Mouse (Mus musculus) layer of hippocampus, adult 9-10 months (tissue): ENCODE results near the gene Gm49396.

Source experiments
- DNase-seq: peaks from one replicate; pipeline ENCODE4 v3.0.0; 2022; ENCODE audit warnings: low spot score

Gene Gm49396

GRCm38 (mm10) chr7:30613529-30614112, 50.5 kb downstream of the Gm49396 start:
- no peak for DNase-seq

- no peak for DNase-seq
Observed at GRCm38 (mm10) chr7:30614454-30614853, 51.3 kb downstream of the Gm49396 start.

- no peak for DNase-seq
Observed at GRCm38 (mm10) chr7:30615049-30615760, 52.1 kb downstream of the Gm49396 start.
